Mouse (Mus musculus): ENCODE measurements around the gene Trim69. TPM values are rescaled to one million over a fixed set of nuclear protein-coding genes. Genes with fewer than 3 reads are reported as not detected.

Trim69 gene
- not detected in 2 replicates for polyA plus RNA-seq (2015; fragmentation: Nextera tagmentation; extraction: Ambion mirVana)

- Histone ChIP-seq H3K4me3 (replicated peaks) (no peak within 1 kb of the TSS), H3K36me3 (no peaks in the 10 kb centered on the region), H3K9ac (replicated peaks) (no peak within 1 kb of the TSS), H3K9me3 (replicated peaks) (no peaks in the 10 kb centered on the region), H3K27me3 (replicated peaks) (no peaks in the 10 kb centered on the region), H3K4me2 (no peak within 1 kb of the TSS), H3K27ac (replicated peaks) (no peak within 1 kb of the TSS), H3K4me1 (no peaks in the 10 kb centered on the region)
- WGBS: 44% methylated on average over 2 of the region's 2 CpGs
- ATAC-seq (ENCODE audit: low FRiP score): 0 out of 2 replicates have a peak, but pooled peaks have one; percentile 50
Measured at GRCm38 (mm10) chr2:122160680-122161079, at the start of gene Trim69. Gene Trim69 (plus strand): TSS chr2:122160700.

GRCm38 (mm10) chr2:122116888-122117287 lies 43.6 kb upstream of the Trim69 start:
- no peak for ATAC-seq (ENCODE audit: low FRiP score)
- Histone ChIP-seq H3K27me3 (replicated peaks) (no peaks in the 10 kb centered on the region), H3K4me1 (peaks cover 16% of the 10 kb centered on the region), H3K9me3 (replicated peaks) (no peaks in the 10 kb centered on the region), H3K4me3 (replicated peaks) (no peak overlapping the region), H3K27ac (replicated peaks) (no peak overlapping the region), H3K9ac (replicated peaks) (no peak overlapping the region), H3K4me2 (peak overlapping the region; percentile 65), H3K36me3 (peaks cover 13% of the 10 kb centered on the region)
- 88% methylated on average over 2 of the region's 2 CpGs for WGBS

DNA sequence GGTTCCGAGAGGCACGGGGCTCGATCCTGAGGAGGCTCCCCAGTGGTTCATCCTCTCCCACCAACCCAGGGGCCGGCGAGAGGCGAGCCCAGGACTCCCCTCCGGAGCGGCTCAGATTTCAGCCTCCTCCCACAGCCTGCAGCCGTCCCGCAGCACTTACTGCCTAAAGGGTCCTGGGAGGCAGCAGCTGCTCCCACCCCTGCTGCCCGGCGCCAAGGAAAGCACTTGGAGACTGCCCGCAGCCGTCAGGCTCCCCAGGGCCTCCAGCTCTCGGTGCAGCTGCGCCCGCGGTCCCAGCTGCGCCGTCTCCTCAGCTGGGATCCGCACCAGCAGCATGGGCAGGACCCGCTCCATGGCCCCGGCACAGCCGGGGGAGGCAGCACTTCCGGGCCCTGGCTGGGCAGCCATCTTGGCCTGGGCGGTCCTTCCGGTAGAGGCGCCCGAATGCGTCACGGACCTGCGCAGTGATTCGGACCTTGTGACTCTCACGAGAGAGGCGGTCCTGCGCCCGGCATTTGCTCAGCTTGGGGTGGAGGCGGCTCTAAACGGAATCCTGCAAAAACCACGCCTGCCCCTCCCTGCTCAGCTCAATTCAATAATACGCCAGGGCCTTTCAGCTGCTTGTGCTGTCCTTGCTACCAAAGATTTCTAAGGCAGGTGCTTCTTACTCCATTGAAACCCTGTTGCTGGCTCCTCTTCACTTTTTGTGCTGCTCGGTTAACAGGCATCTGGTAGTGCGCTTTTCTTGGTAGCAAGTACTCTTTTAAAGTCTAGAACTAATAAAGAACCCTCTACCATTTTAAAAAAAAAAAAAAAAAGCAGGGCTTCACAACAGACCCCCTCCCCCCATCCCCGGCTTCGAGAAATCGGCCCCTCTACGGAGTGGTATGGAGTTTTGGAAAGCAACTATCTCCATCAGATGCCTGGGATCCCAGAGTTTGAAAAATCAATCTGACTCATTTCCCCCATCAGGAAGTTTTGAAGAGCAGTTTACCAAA lies 42.2 kb upstream of the Trim69 start, which contains the start of gene Spg11:
TSS of gene Spg11 (minus strand) at position 426 of the 998 bp plus-strand sequence.
- H3K4me1 ChIP-seq: peaks cover 16% of the 10 kb centered on the region
- peak within 1 kb of the TSS; percentile 94 for H3K9ac ChIP-seq (replicated peaks)
- H3K4me2 ChIP-seq: peak within 1 kb of the TSS; percentile 65
- H3K36me3 ChIP-seq: peaks cover 9% of the 10 kb centered on the region
- no peaks in the 10 kb centered on the region for H3K9me3 ChIP-seq (replicated peaks)
- H3K4me3 ChIP-seq (replicated peaks): peak within 1 kb of the TSS; percentile 81
- under 1% methylated on average over 47 of the region's 47 CpGs for WGBS
- no peaks in the 10 kb centered on the region for H3K27me3 ChIP-seq (replicated peaks)
- peak within 1 kb of the TSS; percentile 97 for H3K27ac ChIP-seq (replicated peaks)
- ATAC-seq (ENCODE audit: low FRiP score): peak; percentile 100

GRCm38 (mm10) chr2:122125680-122126572 lies 34.6 kb upstream of the Trim69 start:
- 61% methylated on average over 12 of the region's 12 CpGs for WGBS
- no peak overlapping the region for H3K27ac ChIP-seq (replicated peaks)
- ATAC-seq (ENCODE audit: low FRiP score): no peak
- no peak overlapping the region for H3K9ac ChIP-seq (replicated peaks)
- no peak overlapping the region for H3K4me3 ChIP-seq (replicated peaks)
- no peaks in the 10 kb centered on the region for H3K9me3 ChIP-seq (replicated peaks)
- no peaks in the 10 kb centered on the region for H3K36me3 ChIP-seq
- no peak overlapping the region for H3K4me2 ChIP-seq
- no peaks in the 10 kb centered on the region for H3K27me3 ChIP-seq (replicated peaks)
- no peaks in the 10 kb centered on the region for H3K4me1 ChIP-seq

DNA sequence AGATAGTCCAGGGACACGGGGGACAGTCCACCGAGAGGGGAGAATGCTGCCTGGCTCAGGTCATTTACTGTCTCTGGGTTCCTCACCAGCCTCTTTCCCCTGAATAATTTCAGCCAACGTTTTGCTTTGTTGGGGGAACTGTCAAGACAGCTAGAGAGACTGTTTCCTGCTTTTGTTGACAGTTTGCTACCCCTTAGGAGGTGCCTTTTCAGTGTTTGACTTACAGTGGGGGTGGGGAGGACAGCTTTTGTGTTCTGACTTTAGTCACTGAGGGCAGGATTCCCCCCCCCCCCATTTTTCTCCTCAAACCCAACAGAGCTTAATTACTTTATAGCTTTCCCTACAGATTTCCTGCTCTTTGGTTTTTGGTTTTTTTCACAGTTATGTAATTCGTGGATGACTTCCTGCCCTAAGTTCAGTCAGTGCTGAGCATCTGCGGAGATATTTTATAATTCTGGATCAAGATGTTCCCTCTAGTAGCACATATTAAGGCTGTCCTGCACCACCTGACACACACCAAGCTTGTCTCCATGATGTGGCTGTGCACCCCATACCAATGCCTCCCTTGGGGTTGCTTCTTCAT lies 33.6 kb upstream of the Trim69 start:
- no peaks in the 10 kb centered on the region for H3K9me3 ChIP-seq (replicated peaks)
- WGBS: 27% methylated on average over 5 of the region's 5 CpGs
- H3K4me1 ChIP-seq: no peaks in the 10 kb centered on the region
- no peak for ATAC-seq (ENCODE audit: low FRiP score)
- no peaks in the 10 kb centered on the region for H3K27me3 ChIP-seq (replicated peaks)
- no peak overlapping the region for H3K4me2 ChIP-seq
- no peaks in the 10 kb centered on the region for H3K36me3 ChIP-seq
- no peak overlapping the region for H3K27ac ChIP-seq (replicated peaks)
- no peak overlapping the region for H3K4me3 ChIP-seq (replicated peaks)
- no peak overlapping the region for H3K9ac ChIP-seq (replicated peaks)

DNA sequence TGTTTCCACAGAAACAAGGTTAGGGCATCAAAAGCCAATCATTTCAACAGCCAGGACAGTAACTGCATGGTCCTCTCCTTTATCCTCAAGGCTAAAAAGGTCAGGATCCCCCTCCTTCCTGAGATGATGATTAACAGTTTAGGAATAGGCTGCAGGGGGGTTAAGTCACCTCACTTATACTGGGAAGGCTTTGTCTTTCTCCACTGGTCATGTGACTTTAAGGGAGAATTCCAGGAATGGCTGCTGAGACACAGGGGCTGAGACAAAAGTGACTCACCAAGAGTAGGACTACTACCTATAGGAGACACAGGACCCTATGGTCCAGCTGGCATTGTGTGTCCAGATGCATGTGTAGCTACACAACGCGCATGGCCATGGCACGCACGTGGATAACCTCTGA lies 32.9 kb upstream of the Trim69 start:
- ATAC-seq (ENCODE audit: low FRiP score): no peak
- 96% methylated on average over 4 of the region's 4 CpGs for WGBS

DNA sequence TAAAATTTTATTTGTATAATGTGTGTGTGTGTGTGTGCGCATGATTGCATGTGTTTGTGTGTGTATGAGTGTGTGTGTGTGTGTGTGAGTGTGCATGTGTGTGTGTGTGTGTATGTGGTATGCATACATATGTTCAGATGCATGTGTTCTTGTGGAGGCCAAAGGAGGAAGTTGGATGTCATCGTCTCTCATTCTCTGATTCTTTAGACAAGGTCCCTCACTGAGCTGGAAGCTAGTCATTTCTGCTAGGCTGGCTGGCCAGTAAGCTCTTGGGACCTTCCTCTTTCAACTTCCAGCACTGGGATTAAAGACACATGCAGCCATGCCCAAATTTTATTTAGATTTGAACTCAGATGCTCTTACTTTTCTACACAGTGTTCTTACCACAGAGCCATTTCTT lies 28.4 kb upstream of the Trim69 start:
- Histone ChIP-seq H3K4me1 (no peaks in the 10 kb centered on the region), H3K9me3 (replicated peaks) (no peaks in the 10 kb centered on the region), H3K4me2 (no peak overlapping the region), H3K4me3 (replicated peaks) (no peak overlapping the region), H3K36me3 (no peaks in the 10 kb centered on the region), H3K9ac (replicated peaks) (no peak overlapping the region), H3K27me3 (replicated peaks) (no peaks in the 10 kb centered on the region), H3K27ac (replicated peaks) (no peak overlapping the region)
- 92% methylated on average over 2 of the region's 2 CpGs for WGBS
- no peak for ATAC-seq (ENCODE audit: low FRiP score)

More for the DNA sequence above, 32.9 kb upstream of the Trim69 start:
- Histone ChIP-seq H3K36me3 (no peaks in the 10 kb centered on the region), H3K9ac (replicated peaks) (no peak overlapping the region), H3K27me3 (replicated peaks) (no peaks in the 10 kb centered on the region), H3K4me2 (no peak overlapping the region), H3K4me3 (replicated peaks) (no peak overlapping the region), H3K27ac (replicated peaks) (no peak overlapping the region), H3K4me1 (no peaks in the 10 kb centered on the region), H3K9me3 (replicated peaks) (no peaks in the 10 kb centered on the region)

GRCm38 (mm10) chr2:122132618-122133017 lies 27.9 kb upstream of the Trim69 start:
- 95% methylated on average over 2 of the region's 2 CpGs for WGBS
- H3K27me3 ChIP-seq (replicated peaks): no peaks in the 10 kb centered on the region
- H3K4me1 ChIP-seq: no peaks in the 10 kb centered on the region
- H3K36me3 ChIP-seq: no peaks in the 10 kb centered on the region
- H3K27ac ChIP-seq (replicated peaks): no peak overlapping the region
- no peak overlapping the region for H3K4me3 ChIP-seq (replicated peaks)
- no peak overlapping the region for H3K4me2 ChIP-seq
- H3K9me3 ChIP-seq (replicated peaks): no peaks in the 10 kb centered on the region
- no peak overlapping the region for H3K9ac ChIP-seq (replicated peaks)
- no peak for ATAC-seq (ENCODE audit: low FRiP score)

DNA sequence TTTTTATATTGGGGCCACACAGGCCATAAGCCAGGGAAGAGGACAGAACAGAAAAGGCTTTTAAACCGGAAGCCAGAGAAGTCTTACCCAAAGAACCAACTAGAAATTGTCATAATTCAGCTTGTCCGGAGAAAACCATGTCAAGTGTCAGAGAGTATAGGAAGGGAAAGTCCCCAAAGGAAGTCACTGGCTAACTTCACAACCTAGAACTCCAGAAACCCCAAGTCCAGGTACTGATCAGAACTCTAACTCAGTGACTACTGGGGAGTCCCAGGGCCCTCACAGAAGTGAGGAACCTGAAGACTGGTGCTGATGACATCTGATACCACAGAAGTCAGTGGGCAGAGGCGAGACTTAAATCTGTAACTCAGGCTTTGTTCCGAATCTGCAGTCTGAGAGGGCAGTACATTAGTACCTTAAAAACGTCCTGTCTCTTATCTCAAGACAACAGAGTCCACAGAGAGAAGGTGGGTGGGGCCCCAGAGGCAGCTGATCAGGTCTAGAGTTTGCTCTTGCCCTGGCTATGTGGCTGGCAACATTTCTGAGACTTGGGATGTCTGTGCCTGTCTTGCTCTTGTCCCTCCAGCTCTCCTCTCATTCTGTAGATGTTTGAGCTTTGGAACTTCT lies 22.5 kb upstream of the Trim69 start:
- H3K9ac ChIP-seq (replicated peaks): no peak overlapping the region
- H3K27me3 ChIP-seq (replicated peaks): no peaks in the 10 kb centered on the region
- no peaks in the 10 kb centered on the region for H3K36me3 ChIP-seq
- no peak overlapping the region for H3K4me2 ChIP-seq
- no peaks in the 10 kb centered on the region for H3K4me1 ChIP-seq
- no peak for ATAC-seq (ENCODE audit: low FRiP score)
- 70% methylated on average over 5 of the region's 5 CpGs for WGBS
- H3K27ac ChIP-seq (replicated peaks): no peak overlapping the region
- H3K4me3 ChIP-seq (replicated peaks): no peak overlapping the region
- H3K9me3 ChIP-seq (replicated peaks): no peaks in the 10 kb centered on the region

DNA sequence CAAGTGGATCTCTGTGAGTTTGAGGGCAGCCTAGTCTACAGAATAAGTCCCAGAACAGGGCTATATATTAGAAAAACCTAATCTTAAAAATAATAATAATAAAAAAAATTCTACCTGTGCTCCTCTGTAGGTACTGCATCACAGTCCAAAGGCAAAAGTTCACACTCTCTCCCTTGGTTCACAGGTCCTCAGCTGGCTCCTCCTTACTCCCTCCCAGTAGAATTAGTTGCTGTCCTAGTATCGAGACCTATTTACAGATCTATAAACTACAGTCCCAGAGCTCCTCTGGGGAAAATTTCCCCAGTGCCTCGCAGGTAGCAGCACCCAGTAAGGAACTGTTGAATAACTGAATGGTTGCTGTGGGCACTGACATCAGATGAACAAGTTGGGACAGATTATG lies 19.7 kb upstream of the Trim69 start:
- Histone ChIP-seq H3K9ac (replicated peaks) (no peak overlapping the region), H3K4me1 (no peaks in the 10 kb centered on the region), H3K4me3 (replicated peaks) (no peak overlapping the region), H3K27me3 (replicated peaks) (no peaks in the 10 kb centered on the region), H3K9me3 (replicated peaks) (no peaks in the 10 kb centered on the region), H3K4me2 (no peak overlapping the region), H3K36me3 (no peaks in the 10 kb centered on the region), H3K27ac (replicated peaks) (no peak overlapping the region)
- WGBS: 86% methylated on average over 2 of the region's 2 CpGs
- ATAC-seq (ENCODE audit: low FRiP score): no peak

Data from neural tube, embryonic 15.5 days (tissue).